Mouse (Mus musculus): ENCODE measurements around the gene Tmx4.
A peak's percentile ranks its signal among the peaks of the same experiment; 100 is the strongest.

Tmx4 gene

DNA sequence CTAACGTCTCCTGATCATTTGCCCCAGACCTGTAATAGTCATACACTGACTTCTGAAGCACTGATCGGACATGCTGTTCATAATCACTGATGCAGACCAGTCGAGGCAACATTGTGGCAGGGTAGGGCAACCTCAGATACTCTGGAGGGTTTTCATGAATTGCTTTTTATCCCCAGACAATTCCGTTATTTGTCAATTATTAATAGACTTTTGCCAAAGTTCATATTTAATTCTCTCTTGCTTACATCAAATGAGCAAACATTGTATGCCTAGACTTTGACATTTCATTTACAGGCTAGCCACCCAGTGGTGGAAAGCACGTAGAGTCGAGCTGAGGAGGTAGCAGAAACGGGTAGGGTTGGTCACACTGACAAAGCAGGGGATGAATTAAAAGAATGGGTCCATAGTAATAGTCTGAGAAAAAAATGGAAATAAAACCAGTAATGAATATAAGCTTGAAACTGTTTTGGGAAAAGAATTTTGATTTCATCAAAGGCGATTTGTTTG is 89.7 kb downstream of the Tmx4 start, which contains the start of gene Hao1:
Hao1 (minus strand) TSS at position 148 of the 507 bp plus-strand sequence.
- DNase-seq (ENCODE audit: low spot score): no peak

DNA sequence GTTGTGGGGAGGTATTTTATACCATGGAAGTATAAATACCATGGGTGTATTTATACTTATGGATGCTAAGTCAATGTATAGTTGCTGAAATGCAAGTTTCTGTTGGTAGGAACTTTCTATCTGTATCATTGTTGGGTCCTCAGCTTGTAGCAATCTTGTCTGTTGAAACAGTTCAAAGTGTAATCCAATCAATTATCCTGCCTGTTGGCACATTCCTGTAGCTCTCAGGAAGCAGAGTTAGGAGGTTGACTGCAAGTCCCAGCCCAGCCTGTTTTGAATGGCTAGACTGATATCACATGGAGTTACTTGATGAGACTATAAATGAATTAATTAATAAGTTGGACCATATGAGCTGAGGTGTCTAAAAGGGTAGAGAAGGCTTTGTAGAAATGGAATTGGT is 91.6 kb downstream of the Tmx4 start:
- no peak for DNase-seq (ENCODE audit: low spot score)

DNA sequence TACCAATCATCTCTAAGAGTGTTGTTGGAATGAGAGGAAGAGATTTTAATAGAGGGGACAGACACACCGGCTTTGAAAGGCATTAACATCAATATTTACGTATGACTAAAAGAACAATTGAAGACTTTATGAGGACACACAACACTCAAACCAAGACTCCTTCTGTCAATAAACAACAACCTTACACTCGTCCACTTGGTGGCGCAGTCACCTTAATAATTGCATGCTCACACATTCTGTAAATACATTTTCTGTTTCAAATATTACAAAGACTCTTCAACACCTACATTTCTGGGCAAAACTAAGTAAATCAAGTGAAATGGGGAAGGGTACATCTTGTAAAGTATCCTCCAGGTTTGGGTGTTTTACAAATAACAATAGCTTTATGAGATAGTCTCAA is 94.2 kb downstream of the Tmx4 start:
- DNase-seq (ENCODE audit: low spot score): peak; percentile 76

DNA sequence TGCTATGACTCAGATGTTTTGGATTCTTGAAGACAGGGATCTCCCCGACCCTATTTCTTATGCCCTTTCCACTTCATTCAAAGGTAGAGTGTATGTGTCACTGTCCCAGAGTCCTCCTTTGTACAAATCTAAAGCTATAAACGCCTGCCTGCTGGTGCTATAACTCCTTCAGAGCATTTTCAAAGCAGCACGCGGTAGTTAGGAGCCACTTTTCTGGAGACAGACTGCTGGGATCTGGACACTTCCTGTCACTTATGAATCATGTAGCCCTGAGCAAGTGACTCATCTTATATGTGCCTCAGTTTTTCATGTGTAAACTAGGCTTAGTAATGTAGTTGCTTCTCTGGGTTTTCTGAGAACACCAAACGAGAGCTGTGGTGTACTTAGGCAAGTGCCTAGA is 98.8 kb downstream of the Tmx4 start:
- no peak for DNase-seq (ENCODE audit: low spot score)

DNA sequence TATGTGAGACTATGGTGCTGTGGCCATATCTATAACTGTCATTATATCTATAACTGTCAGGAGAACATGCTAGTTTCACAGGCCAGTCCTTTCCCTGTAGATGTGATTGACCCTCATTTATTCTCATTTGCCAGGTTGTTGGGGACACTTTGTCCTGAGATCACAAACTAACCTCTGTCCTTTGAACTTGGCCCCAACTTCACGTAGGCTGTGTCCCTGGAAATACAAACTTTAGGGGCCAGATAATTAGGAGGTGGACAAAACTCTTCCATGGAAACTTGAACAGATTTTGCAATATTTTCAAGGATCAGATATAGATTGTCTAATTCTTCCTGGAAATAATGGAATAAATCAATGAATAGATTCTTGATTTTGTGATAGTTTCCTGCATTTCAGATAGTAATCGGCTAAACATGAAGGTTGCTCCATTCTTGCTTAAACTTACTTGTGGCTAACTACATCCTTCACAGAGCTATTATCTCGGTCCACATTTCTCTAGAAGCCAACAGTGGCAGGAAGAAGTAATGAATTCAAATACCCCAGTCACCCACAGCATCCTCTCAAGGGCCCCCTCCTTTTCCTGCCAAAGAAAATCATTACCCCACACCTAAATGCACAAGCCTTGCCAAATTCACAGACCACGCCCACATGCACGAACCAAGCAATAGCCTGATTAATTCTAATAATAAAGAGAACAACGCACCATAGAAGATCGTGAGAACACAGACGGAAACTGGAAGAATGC is 99.5 kb downstream of the Tmx4 start:
- DNase-seq (ENCODE audit: low spot score): no peak

Measured in embryo, embryonic 10.5 days (tissue).